Mouse (Mus musculus) 416B (cell line): Measurements from ENCODE around the gene Gkap1.

Experiments
- DNase-seq: peaks from one replicate; pipeline ENCODE4 v3.0.0; 2011; ENCODE audit warnings: low read depth

The Gkap1 gene

GRCm38 (mm10) chr13:58263546-58263945 lies 12.0 kb downstream of the Gkap1 start:
- DNase-seq: no peak

- peak; percentile 42 for DNase-seq
Observed at GRCm38 (mm10) chr13:58261674-58262073, 13.8 kb downstream of the Gkap1 start.

- DNase-seq: peak; percentile 25
Observed at GRCm38 (mm10) chr13:58253268-58253667, 22.2 kb downstream of the Gkap1 start.

GRCm38 (mm10) chr13:58248957-58249356 lies 26.5 kb downstream of the Gkap1 start:
- DNase-seq: no peak

GRCm38 (mm10) chr13:58236536-58236935 lies 39.0 kb downstream of the Gkap1 start:
- DNase-seq: no peak

GRCm38 (mm10) chr13:58232611-58233010 lies 42.9 kb downstream of the Gkap1 start:
- peak; percentile 63 for DNase-seq

GRCm38 (mm10) chr13:58232070-58232469 lies 43.4 kb downstream of the Gkap1 start:
- DNase-seq: no peak

- no peak for DNase-seq
Observed at GRCm38 (mm10) chr13:58228624-58229023, 46.9 kb downstream of the Gkap1 start.

- DNase-seq: no peak
Observed at GRCm38 (mm10) chr13:58225694-58226093, 49.8 kb downstream of the Gkap1 start.

GRCm38 (mm10) chr13:58220206-58220605 lies 55.3 kb downstream of the Gkap1 start:
- DNase-seq: no peak

GRCm38 (mm10) chr13:58217536-58217935 lies 58.0 kb downstream of the Gkap1 start:
- DNase-seq: no peak

GRCm38 (mm10) chr13:58216395-58216794 lies 59.1 kb downstream of the Gkap1 start:
- DNase-seq: no peak

- DNase-seq: peak; percentile 75
Observed at GRCm38 (mm10) chr13:58215592-58216341, 59.7 kb downstream of the Gkap1 start, which contains the start of gene Ubqln1. TSS of gene Ubqln1 (minus strand) at chr13:58215653.

GRCm38 (mm10) chr13:58215253-58215591 lies 60.3 kb downstream of the Gkap1 start:
- DNase-seq: no peak

- DNase-seq: peak; percentile 56
Observed at GRCm38 (mm10) chr13:58214346-58215252, 60.9 kb downstream of the Gkap1 start.

GRCm38 (mm10) chr13:58213801-58214200 lies 61.7 kb downstream of the Gkap1 start:
- DNase-seq: no peak

- DNase-seq: no peak
Observed at GRCm38 (mm10) chr13:58212530-58212929, 63.0 kb downstream of the Gkap1 start.

- DNase-seq: no peak
Observed at GRCm38 (mm10) chr13:58210441-58210840, 65.1 kb downstream of the Gkap1 start.

GRCm38 (mm10) chr13:58206084-58206483 lies 69.4 kb downstream of the Gkap1 start:
- DNase-seq: no peak

GRCm38 (mm10) chr13:58204986-58205385 lies 70.5 kb downstream of the Gkap1 start:
- peak; percentile 68 for DNase-seq

- no peak for DNase-seq
Observed at GRCm38 (mm10) chr13:58204202-58204601, 71.3 kb downstream of the Gkap1 start.

- DNase-seq: no peak
Observed at GRCm38 (mm10) chr13:58202903-58203302, 72.6 kb downstream of the Gkap1 start.

GRCm38 (mm10) chr13:58201908-58202307 lies 73.6 kb downstream of the Gkap1 start:
- DNase-seq: no peak
